Mouse (Mus musculus) adrenal gland, postnatal 0 days (tissue): ENCODE measurements around the gene Sdhaf4. TPM values are rescaled to one million over a fixed set of nuclear protein-coding genes. Genes with fewer than 3 reads are reported as not detected.

Experiments
- polyA plus RNA-seq: library from polyadenylated mRNA; unstranded; fragments of >200 nt; fragmentation: Nextera tagmentation; extraction: Ambion mirVana; gene quantifications from 2 replicates; pipeline ENCODE4 v1.2.1, GENCODE M21; 2015

Sdhaf4 gene
- 282 and 359 TPM in 2 replicates for polyA plus RNA-seq

DNA sequence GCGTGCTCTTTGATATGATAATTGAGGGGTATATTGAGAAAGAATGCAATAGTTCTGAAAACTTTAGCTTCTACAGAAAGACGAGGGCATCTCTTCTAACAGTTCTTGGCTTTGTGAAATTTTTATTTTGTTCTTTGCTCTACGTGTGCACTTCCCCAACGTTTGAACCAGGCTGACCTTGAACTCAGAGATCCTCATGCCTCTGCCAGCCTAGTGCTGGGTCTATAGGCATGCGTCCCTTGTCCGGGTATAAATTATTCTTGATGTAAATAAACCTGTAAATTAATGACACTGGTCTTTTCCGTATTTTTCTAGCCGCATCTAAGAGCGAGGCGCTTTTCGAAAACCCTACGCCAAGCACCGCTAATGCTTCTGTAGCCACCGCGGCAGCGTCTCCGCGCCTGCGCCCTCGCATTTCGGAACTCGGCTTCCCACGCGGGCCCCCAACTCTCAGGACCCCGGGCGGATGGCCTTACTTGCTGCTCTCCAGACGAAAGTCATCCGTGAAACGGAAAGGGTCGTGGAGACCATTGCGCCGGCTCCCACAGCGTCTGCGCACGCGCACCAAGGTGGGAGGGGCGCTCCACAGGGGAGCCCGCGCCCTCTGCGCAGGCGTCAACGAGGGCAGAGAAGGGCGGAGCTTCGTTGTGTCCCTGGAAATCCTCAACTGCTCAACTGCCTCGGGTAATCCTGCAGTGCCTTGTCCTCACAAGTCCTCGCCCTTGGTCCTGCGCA lies at the start of gene Sdhaf4:
TSS of gene Sdhaf4 (minus strand) at position 587 of the 735 bp plus-strand sequence.

Other genes starting within 250 kb of the Sdhaf4 start
- 0.32 and 0.80 TPM in 2 replicates for gene B3gat2, start 243.9 kb downstream of the Sdhaf4 start, polyA plus RNA-seq
- gene Smap1, start 83.3 kb downstream of the Sdhaf4 start, polyA plus RNA-seq: 50.9 and 52.5 TPM in 2 replicates
- 11.5 and 14.1 TPM in 2 replicates for gene Fam135a, start 94.7 kb upstream of the Sdhaf4 start, polyA plus RNA-seq
- 0.92 and 0.93 TPM in 2 replicates for gene Col9a1, start 172.0 kb upstream of the Sdhaf4 start, polyA plus RNA-seq